Mouse (Mus musculus): ENCODE data around the gene A930004D18Rik. TPM values are rescaled to one million over a fixed set of nuclear protein-coding genes. Genes with fewer than 3 reads are reported as not detected.

A930004D18Rik gene
- total and polyA plus RNA-seq, 3 experiments: 0.39 to 1.8 TPM; not detected in 1

DNA sequence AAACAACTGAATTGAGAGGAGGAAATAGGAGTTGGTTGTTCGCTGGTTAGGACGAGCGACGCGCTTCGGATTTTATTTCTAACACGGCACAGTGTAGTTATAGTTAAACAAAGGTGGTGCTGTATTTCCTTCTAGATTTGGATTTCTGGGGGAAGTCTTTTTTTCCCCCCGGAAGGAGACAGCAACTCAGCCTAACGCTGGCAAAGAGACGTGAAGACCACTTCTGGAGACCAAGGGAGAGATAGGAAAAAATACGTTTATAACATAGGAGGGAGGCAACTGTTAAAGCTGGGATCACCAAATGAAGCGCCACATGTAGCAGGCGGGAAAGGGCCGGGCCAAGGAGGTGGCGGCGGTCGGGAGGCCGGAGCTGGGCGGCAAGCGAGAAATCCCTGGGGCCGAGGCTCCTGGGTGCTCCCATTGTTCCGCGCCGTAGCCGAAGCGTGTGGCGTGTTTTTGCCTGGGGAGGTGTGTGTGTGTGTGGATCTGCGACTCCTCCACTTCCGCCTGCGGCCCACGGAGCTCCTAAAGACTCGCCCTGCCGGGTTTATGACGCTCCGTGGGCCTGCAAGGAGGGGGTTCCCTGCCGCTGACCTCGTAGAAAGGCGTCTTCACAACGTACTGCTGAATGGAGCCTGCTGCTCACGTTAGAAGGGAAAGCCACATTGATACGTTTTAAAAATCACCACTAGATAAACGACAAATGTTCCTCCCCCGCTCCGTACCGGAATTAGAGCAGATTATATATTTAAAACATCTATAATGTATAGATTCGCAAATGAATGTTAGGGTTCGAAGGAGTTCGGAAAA, 20.0 kb upstream of the A930004D18Rik start (continued):
- TF ChIP-seq TCF12 (IDR thresholded peaks at IDR 0.05; ENCODE audit: low read depth, low read length) (no peak), NELFE (IDR thresholded peaks at IDR 0.05; ENCODE audit: low read depth, low read length) (no peak), HCFC1 (IDR thresholded peaks at IDR 0.05; ENCODE audit: low read depth, low read length) (no peak), NRF1 (IDR thresholded peaks at IDR 0.05; ENCODE audit: insufficient read depth, low read depth, low read length, poor library complexity, severe bottlenecking) (no peak), ZMIZ1 (IDR thresholded peaks at IDR 0.05; ENCODE audit: low read depth, low read length) (no peak), ELF1 (IDR thresholded peaks at IDR 0.05; ENCODE audit: low read depth, low read length) (no peak), MXI1 (IDR thresholded peaks at IDR 0.05; ENCODE audit: low read depth, low read length) (peak; percentile 26; the same call in 1 of the 2 replicates), POLR2A (IDR thresholded peaks at IDR 0.05; ENCODE audit: control insufficient read depth in 1 of 2, insufficient read depth in 1 of 2, low read depth in 1 of 2, low read length in 2 of 2, poor library complexity in 1 of 2) (peak; percentile 32 to 56; a peak in 3 of 4 replicates), CHD2 (IDR thresholded peaks at IDR 0.05; ENCODE audit: low read length) (no peak), MAFK (IDR thresholded peaks at IDR 0.05; ENCODE audit: borderline replicate concordance, low read depth, low read length) (no peak), EP300 (IDR thresholded peaks at IDR 0.05; ENCODE audit: low read depth in 1 of 2, low read length in 2 of 2) (no peak), MYB (IDR thresholded peaks at IDR 0.05; ENCODE audit: low read depth, low read length) (no peak), ZC3H11A (IDR thresholded peaks at IDR 0.05; ENCODE audit: low read depth, low read length) (no peak), CHD1 (IDR thresholded peaks at IDR 0.05; ENCODE audit: low read depth, low read length) (peak; percentile 81; the same call in 1 of the 2 replicates), JUND (IDR thresholded peaks at IDR 0.05; ENCODE audit: low read depth, low read length) (no peak), ZKSCAN1 (IDR thresholded peaks at IDR 0.05; ENCODE audit: low read depth, low read length) (no peak)

DNA sequence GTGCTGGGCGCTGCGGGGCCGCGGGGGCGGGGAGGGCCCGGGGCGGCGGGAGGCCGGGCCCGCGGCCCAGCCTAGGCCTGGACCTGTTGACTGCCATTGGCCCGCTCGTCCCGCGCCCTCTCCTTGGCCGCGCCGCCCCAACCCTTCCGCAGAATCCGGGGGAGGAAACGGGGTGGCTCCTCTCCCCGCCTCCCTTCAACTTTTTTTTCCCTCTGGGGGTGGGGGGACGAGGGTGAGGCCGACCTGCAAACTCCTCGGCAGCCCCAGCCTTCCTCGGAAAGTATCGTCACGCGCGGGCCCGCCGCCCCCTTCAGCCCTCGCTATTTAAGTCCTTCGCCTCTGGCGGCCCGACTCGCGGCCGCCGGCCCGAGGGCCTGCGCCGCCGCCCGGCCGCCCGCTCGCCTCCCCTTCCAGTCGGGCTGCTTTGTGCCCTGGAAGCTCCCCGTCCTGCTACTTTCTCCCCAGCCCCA, 19.3 kb upstream of the A930004D18Rik start:
- peak; percentile 94 for DNase-seq (ENCODE audit: low read depth, low spot score)
- peaks cover 0 to 14% of the 10 kb centered on the region in 2 experiments; a peak in 2 of 4 replicates for H3K36me3 ChIP-seq (ENCODE audit: control insufficient read depth in 1 of 2, insufficient read depth in 2 of 2, low read length in 2 of 2)
- H3K79me2 ChIP-seq (ENCODE audit: control insufficient read depth, insufficient read depth, low read length, poor library complexity): peaks cover 16% of the 10 kb centered on the region; the same call in 1 of the 2 replicates
- H3K27ac ChIP-seq (ENCODE audit: control insufficient read depth, low read depth, low read length): peak overlapping the region; percentile 100
- H3K9ac ChIP-seq (ENCODE audit: control insufficient read depth, low read depth, low read length, poor library complexity, severe bottlenecking): peak overlapping the region; percentile 99
- H3K4me1 ChIP-seq (ENCODE audit: control insufficient read depth in 1 of 2, insufficient read depth in 2 of 2, low read length in 2 of 2): peaks cover 5 to 13% of the 10 kb centered on the region in 2 experiments; a peak in 3 of 4 replicates
- no peaks in the 10 kb centered on the region for H3K9me3 ChIP-seq (replicated peaks; ENCODE audit: insufficient read depth, low read length)
- no peaks in the 10 kb centered on the region for H3K27me3 ChIP-seq (ENCODE audit: control insufficient read depth in 1 of 2, insufficient read depth in 2 of 2, low read length in 2 of 2)
- H3K4me3 ChIP-seq (ENCODE audit: control insufficient read depth in 1 of 2, insufficient read depth in 1 of 2, low read depth in 2 of 2, low read length in 2 of 2): peak overlapping the region; percentile 74 to 85
- peak; percentile 96 for TF ChIP-seq ZNF384 (IDR thresholded peaks at IDR 0.05; ENCODE audit: low read depth, low read length)
- no peak; the same call in 1 of the 2 replicates for TF ChIP-seq HCFC1 (IDR thresholded peaks at IDR 0.05; ENCODE audit: low read depth, low read length)
- TF ChIP-seq JUND (IDR thresholded peaks at IDR 0.05; ENCODE audit: low read depth, low read length): no peak
- peak in 1 of 2 experiments; percentile 28; a peak in 2 of 4 replicates for TF ChIP-seq EP300 (IDR thresholded peaks at IDR 0.05; ENCODE audit: low read depth in 1 of 2, low read length in 2 of 2)
- TF ChIP-seq POLR2AphosphoS5 (IDR thresholded peaks at IDR 0.05; ENCODE audit: borderline replicate concordance, low read depth, low read length): no peak
- peak; percentile 77; the same call in 1 of the 2 replicates for TF ChIP-seq ZMIZ1 (IDR thresholded peaks at IDR 0.05; ENCODE audit: low read depth, low read length)
- peak; percentile 48; the same call in 1 of the 2 replicates for TF ChIP-seq MXI1 (IDR thresholded peaks at IDR 0.05; ENCODE audit: low read depth, low read length)
- peak in 1 of 2 experiments; percentile 35; a peak in 3 of 4 replicates for TF ChIP-seq POLR2A (IDR thresholded peaks at IDR 0.05; ENCODE audit: control insufficient read depth in 1 of 2, insufficient read depth in 1 of 2, low read depth in 1 of 2, low read length in 2 of 2, poor library complexity in 1 of 2)
- no peak for TF ChIP-seq SIN3A (IDR thresholded peaks at IDR 0.05; ENCODE audit: low read length)
- TF ChIP-seq E2F4 (IDR thresholded peaks at IDR 0.05; ENCODE audit: borderline replicate concordance, low read depth, low read length): no peak
- no peak for TF ChIP-seq MYB (IDR thresholded peaks at IDR 0.05; ENCODE audit: low read depth, low read length)
- TF ChIP-seq CHD1 (IDR thresholded peaks at IDR 0.05; ENCODE audit: low read depth, low read length): no peak
- TF ChIP-seq ZC3H11A (IDR thresholded peaks at IDR 0.05; ENCODE audit: low read depth, low read length): no peak
- peak; percentile 30; the same call in 1 of the 2 replicates for TF ChIP-seq BHLHE40 (IDR thresholded peaks at IDR 0.05; ENCODE audit: borderline replicate concordance, low read depth, low read length)
- TF ChIP-seq USF2 (IDR thresholded peaks at IDR 0.05; ENCODE audit: borderline replicate concordance in 1 of 2, insufficient read depth in 1 of 2, low read depth in 1 of 2, low read length in 2 of 2): no peak
- no peak for TF ChIP-seq MAFK (IDR thresholded peaks at IDR 0.05; ENCODE audit: borderline replicate concordance, low read depth, low read length)
- TF ChIP-seq GABPA (IDR thresholded peaks at IDR 0.05; ENCODE audit: low read depth, low read length): no peak
- no peak for TF ChIP-seq GATA1 (IDR thresholded peaks at IDR 0.05; ENCODE audit: low read depth, low read length)
- peak; percentile 40; the same call in 1 of the 2 replicates for TF ChIP-seq UBTF (IDR thresholded peaks at IDR 0.05; ENCODE audit: borderline replicate concordance, insufficient read depth, low read depth, low read length)
- TF ChIP-seq SMC3 (IDR thresholded peaks at IDR 0.05; ENCODE audit: low read depth, low read length): no peak
- TF ChIP-seq RAD21 (IDR thresholded peaks at IDR 0.05; ENCODE audit: low read depth, low read length): no peak
- peak; percentile 8; the same call in 1 of the 2 replicates for TF ChIP-seq ETS1 (IDR thresholded peaks at IDR 0.05; ENCODE audit: low read depth, low read length)
- no peak for TF ChIP-seq CTCF (IDR thresholded peaks at IDR 0.05 in 2 of 3, conservative IDR thresholded peaks at IDR 0.05 in 1 of 3; ENCODE audit: control insufficient read depth in 1 of 3, insufficient read depth in 1 of 3, low read depth in 2 of 3, low read length in 3 of 3, poor library complexity in 1 of 3, severe bottlenecking in 1 of 3)
- no peak for TF ChIP-seq ELF1 (IDR thresholded peaks at IDR 0.05; ENCODE audit: low read depth, low read length)
